Mouse (Mus musculus): ENCODE measurements at regions not wholly inside any gene's neighbourhood (a gene's known extent, or its start where the extent isn't known, plus 50 kb on each side); places are given as distances from the start of the nearest gene placed in this dataset.
A peak's percentile ranks its signal among the peaks of the same experiment; 100 is the strongest.

DNA sequence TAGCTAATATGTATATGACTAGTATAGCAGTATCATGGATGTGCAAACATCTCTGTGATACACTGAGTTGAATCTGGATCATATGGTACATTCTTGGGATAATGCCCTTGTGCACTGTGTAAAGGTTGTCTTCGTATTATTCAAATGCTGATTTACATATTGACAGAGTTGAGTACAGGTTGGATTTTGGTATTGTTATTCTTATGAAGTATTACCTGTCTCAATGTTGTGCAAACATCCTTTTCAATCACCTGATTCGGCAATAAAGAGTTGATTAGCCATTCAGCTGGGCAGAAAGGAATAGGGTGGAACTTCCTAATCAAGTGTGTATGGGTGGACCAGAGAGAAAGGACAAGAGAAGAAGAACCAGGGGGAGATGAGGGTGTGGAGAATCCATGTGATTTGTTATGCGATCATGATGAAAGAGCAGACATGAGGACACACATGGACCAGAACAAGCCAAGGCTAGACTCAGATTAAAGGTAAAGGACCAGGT is 2644.0 kb downstream of the Gm37988 start:
- no peak for TF ChIP-seq CTCF (IDR thresholded peaks at IDR 0.05; ENCODE audit: extremely low read depth, insufficient read depth, low read length)
- no peak for TF ChIP-seq POLR2A (IDR thresholded peaks at IDR 0.05; ENCODE audit: extremely low read depth, insufficient read depth, low read length)
- Histone ChIP-seq H3K4me3 (ENCODE audit: insufficient read depth, low read length) (no peak overlapping the region), H3K4me1 (ENCODE audit: control insufficient read depth, insufficient read depth, low read length) (no peaks in the 10 kb centered on the region), H3K27ac (ENCODE audit: insufficient read depth, low read length) (no peak overlapping the region)

DNA sequence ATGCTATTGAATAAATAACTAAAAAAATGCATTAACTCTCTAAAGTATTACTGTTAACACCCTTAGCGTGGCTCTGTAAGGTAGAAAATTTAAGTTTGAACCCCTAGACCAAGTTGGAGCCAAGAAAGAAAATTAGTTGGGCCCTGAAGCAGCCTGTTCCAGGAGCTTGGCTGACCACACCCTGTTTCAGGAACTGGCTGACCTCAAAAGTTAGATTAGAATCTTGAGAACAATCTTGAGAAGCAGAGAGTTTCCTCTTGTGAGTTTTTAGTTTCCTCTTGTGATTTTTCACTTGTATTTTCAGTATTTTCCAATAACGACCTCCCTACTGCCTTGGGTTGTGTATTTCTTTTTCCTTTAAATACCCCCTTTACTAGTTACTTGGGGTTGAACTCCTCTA is 2647.2 kb downstream of the Gm37988 start:
- H3K4me1 ChIP-seq (ENCODE audit: control insufficient read depth, insufficient read depth, low read length) = no peaks in the 10 kb centered on the region
- H3K4me3 ChIP-seq (ENCODE audit: insufficient read depth, low read length) = no peak overlapping the region
- TF ChIP-seq CTCF (IDR thresholded peaks at IDR 0.05; ENCODE audit: extremely low read depth, insufficient read depth, low read length) (no peak), POLR2A (IDR thresholded peaks at IDR 0.05; ENCODE audit: extremely low read depth, insufficient read depth, low read length) (no peak)
- no peak overlapping the region for H3K27ac ChIP-seq (ENCODE audit: insufficient read depth, low read length)

DNA sequence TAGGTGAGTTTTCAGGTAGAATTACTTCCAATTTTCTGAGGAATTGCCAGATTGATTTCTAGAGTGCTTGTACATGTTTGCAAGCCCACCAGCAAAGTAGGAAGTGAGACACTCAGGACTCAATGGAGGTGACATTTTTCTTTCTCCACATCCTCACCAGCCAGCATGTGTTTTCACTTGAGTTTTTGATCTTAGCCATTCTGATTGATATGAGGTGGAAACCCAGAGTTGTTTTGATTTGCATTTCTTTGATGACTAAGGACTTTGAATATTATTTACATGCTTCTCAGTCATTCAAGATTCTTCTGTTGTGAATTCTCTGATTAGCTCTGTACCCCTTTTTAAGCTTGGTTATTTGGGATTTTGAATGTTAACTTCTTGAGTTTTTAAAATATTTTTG is 2650.2 kb downstream of the Gm37988 start:
- TF ChIP-seq CTCF (IDR thresholded peaks at IDR 0.05; ENCODE audit: extremely low read depth, insufficient read depth, low read length) = no peak
- no peak for TF ChIP-seq POLR2A (IDR thresholded peaks at IDR 0.05; ENCODE audit: extremely low read depth, insufficient read depth, low read length)
- H3K4me3 ChIP-seq (ENCODE audit: insufficient read depth, low read length) = no peak overlapping the region

DNA sequence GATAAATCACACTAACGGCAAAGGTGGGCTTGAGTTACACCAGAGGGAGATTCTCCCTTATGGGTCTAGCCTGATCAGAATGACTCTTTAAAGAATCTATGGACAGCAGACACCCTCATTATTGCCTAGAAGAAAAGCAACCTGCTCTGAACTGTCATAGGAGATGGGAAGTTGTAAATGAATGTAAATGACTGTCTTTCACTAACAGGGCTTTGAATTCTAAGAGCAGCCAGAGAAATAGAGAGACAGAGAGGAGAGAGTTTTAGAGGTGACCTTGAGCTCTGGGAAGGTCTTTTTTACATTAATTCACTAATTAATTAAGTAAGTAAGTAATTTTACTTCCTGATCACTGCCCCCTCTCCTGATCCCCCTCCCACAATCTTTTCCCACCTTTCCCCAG is 2686.4 kb downstream of the Gm37988 start:
- H3K27ac ChIP-seq (ENCODE audit: insufficient read depth, low read length) = no peak overlapping the region
- TF ChIP-seq CTCF (IDR thresholded peaks at IDR 0.05; ENCODE audit: extremely low read depth, insufficient read depth, low read length) (no peak), POLR2A (IDR thresholded peaks at IDR 0.05; ENCODE audit: extremely low read depth, insufficient read depth, low read length) (no peak)
- H3K4me1 ChIP-seq (ENCODE audit: control insufficient read depth, insufficient read depth, low read length) = peaks cover 2% of the 10 kb centered on the region; the same call in 1 of the 2 replicates
- H3K4me3 ChIP-seq (ENCODE audit: insufficient read depth, low read length) = no peak overlapping the region

More for the DNA sequence above, 2650.2 kb downstream of the Gm37988 start:
- Histone ChIP-seq H3K27ac (ENCODE audit: insufficient read depth, low read length) (no peak overlapping the region), H3K4me1 (ENCODE audit: control insufficient read depth, insufficient read depth, low read length) (no peaks in the 10 kb centered on the region)

DNA sequence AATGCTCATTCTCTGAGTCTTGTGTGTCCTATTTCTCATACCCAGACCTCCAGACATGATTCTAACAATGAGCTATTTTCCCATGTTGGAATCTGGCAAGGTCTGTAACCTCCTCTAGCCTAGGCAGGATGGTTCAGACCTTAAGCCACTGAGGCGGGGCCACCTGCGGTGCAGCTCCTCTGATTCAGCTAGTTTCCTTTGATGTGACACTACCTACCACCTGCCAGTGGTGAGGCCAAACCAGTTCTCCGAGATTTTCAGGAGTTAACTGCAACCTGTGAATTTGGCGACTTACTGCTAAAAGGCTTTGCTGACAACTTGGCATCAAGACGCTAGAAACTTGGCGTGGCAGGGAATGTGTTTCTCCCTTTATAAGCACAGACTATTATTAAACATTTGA is 2691.3 kb downstream of the Gm37988 start:
- peaks cover 2% of the 10 kb centered on the region; the same call in 1 of the 2 replicates for H3K4me1 ChIP-seq (ENCODE audit: control insufficient read depth, insufficient read depth, low read length)
- H3K27ac ChIP-seq (ENCODE audit: insufficient read depth, low read length) = no peak overlapping the region
- TF ChIP-seq CTCF (IDR thresholded peaks at IDR 0.05; ENCODE audit: extremely low read depth, insufficient read depth, low read length) = no peak
- TF ChIP-seq POLR2A (IDR thresholded peaks at IDR 0.05; ENCODE audit: extremely low read depth, insufficient read depth, low read length) = no peak
- no peak overlapping the region for H3K4me3 ChIP-seq (ENCODE audit: insufficient read depth, low read length)

DNA sequence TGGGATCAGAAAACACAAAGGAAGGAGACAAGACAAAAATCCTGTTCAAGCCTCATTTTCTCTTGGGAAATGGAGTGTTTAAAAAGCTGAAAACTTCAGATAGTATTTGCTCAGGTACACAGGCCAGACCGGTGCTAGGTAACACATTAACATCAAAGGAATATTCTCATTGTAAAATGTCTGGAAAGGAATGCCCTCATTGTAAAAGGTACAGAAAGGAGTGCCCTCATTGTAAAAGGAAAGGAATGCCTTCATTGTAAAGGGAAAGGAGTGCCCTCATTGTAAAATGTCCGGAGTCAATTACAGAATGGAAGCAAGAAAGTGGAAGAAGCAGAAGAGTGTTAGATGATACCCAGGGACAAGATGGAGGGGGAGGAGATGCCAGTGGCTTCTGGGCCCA is 2694.7 kb downstream of the Gm37988 start:
- TF ChIP-seq CTCF (IDR thresholded peaks at IDR 0.05; ENCODE audit: extremely low read depth, insufficient read depth, low read length) (no peak), POLR2A (IDR thresholded peaks at IDR 0.05; ENCODE audit: extremely low read depth, insufficient read depth, low read length) (no peak)

DNA sequence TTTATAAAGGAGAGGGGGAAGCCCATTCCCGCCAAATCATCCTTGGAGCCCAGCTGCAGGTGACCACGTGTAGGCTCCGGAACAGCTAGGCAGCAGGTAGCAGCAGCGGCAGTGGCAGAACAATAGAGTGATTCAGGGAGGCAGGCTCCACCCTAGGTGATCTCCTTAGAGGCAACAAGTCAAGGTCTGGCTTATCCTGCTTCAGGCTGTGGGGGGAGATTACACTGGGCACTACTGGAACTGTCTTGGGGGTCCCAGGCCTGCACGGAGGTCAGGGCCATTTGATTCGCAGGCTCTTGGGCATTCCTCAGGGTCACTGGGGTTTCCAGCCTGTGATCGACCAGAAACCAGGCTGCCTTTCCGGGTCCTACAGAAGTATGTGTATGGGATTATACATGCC is 2711.1 kb downstream of the Gm37988 start:
- no peaks in the 10 kb centered on the region for H3K4me1 ChIP-seq (ENCODE audit: control insufficient read depth, insufficient read depth, low read length)
- no peak overlapping the region for H3K27ac ChIP-seq (ENCODE audit: insufficient read depth, low read length)
- no peak overlapping the region for H3K4me3 ChIP-seq (ENCODE audit: insufficient read depth, low read length)
- TF ChIP-seq CTCF (IDR thresholded peaks at IDR 0.05; ENCODE audit: extremely low read depth, insufficient read depth, low read length) (no peak), POLR2A (IDR thresholded peaks at IDR 0.05; ENCODE audit: extremely low read depth, insufficient read depth, low read length) (no peak)

More for the DNA sequence above, 2694.7 kb downstream of the Gm37988 start:
- Histone ChIP-seq H3K27ac (ENCODE audit: insufficient read depth, low read length) (no peak overlapping the region), H3K4me1 (ENCODE audit: control insufficient read depth, insufficient read depth, low read length) (no peaks in the 10 kb centered on the region), H3K4me3 (ENCODE audit: insufficient read depth, low read length) (no peak overlapping the region)

DNA sequence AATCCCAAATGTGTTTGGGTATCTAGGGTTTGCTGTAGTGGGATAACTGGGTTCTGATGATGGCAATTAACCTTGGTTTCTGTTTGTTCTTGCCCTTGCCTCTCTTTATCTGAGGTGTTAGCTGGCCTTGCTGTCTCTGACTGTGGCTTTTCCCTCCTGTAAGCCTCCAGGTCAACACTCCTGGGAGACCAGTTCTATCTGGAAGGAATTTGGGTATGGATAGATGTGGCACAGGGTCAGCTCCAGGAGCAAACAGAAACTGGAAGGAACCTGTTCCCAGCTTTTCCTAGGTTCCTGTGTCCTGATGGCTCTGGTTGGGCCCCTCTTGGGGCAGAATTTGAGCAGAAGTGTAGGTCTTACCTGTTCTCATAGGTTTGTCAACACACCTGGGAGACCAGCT is 2725.8 kb downstream of the Gm37988 start:
- Histone ChIP-seq H3K4me1 (ENCODE audit: control insufficient read depth, insufficient read depth, low read length) (no peaks in the 10 kb centered on the region; the same call in 1 of the 2 replicates), H3K4me3 (ENCODE audit: insufficient read depth, low read length) (no peak overlapping the region), H3K27ac (ENCODE audit: insufficient read depth, low read length) (no peak overlapping the region)
- no peak for TF ChIP-seq CTCF (IDR thresholded peaks at IDR 0.05; ENCODE audit: extremely low read depth, insufficient read depth, low read length)

DNA sequence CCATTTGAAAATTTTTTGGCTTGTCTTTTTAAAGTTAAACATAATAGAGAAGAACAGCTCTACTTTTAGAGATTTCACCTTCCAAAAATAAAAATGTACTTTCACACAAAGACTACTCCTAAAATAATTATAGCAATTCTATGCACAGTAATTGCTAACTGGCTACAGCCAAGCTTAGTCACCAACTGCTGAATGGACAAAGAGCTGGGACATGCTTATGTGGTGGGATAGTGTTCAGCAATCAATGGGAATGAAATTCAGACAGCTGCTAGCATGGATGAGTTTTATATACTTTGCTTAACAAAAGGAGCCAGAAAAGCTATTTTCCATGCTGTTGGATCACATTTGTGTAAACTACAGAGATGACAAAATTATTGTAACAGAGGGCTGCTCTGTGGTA is 2727.5 kb downstream of the Gm37988 start:
- no peak overlapping the region for H3K4me3 ChIP-seq (ENCODE audit: insufficient read depth, low read length)
- no peaks in the 10 kb centered on the region; the same call in 1 of the 2 replicates for H3K4me1 ChIP-seq (ENCODE audit: control insufficient read depth, insufficient read depth, low read length)
- no peak for TF ChIP-seq POLR2A (IDR thresholded peaks at IDR 0.05; ENCODE audit: extremely low read depth, insufficient read depth, low read length)
- TF ChIP-seq CTCF (IDR thresholded peaks at IDR 0.05; ENCODE audit: extremely low read depth, insufficient read depth, low read length) = no peak
- no peak overlapping the region for H3K27ac ChIP-seq (ENCODE audit: insufficient read depth, low read length)

DNA sequence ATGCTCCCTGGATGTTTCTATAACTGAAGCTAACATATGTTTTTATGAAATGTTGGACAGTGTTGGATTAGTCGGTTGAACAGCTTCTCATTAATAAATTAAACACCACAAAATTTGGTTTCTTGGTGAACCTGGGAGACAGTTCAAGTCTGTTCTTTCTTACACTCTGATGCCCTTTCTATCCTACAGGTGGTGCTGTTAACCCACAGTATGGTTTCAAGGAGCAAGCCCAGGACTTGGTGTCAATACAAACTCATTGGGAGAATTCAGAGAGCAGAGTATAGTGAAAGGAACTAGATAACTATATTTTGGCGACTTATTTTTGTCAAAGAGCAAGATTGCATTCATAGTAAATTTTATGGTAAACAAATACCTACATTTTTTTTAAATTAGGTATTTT is 2735.8 kb downstream of the Gm37988 start:
- TF ChIP-seq POLR2A (IDR thresholded peaks at IDR 0.05; ENCODE audit: extremely low read depth, insufficient read depth, low read length) = no peak
- peak; percentile 52; the same call in 1 of the 2 replicates for TF ChIP-seq CTCF (IDR thresholded peaks at IDR 0.05; ENCODE audit: extremely low read depth, insufficient read depth, low read length)
- Histone ChIP-seq H3K4me3 (ENCODE audit: insufficient read depth, low read length) (no peak overlapping the region), H3K27ac (ENCODE audit: insufficient read depth, low read length) (no peak overlapping the region), H3K4me1 (ENCODE audit: control insufficient read depth, insufficient read depth, low read length) (no peaks in the 10 kb centered on the region)

Data from cortical plate, adult 2 months (tissue).